Mouse (Mus musculus) hindlimb bud, embryonic 11.5 days (tissue): ENCODE results near the gene Asb12.
A peak's percentile ranks its signal among the peaks of the same experiment; 100 is the strongest.
"Not testable (repeated sequence)": the region's sequence is repeated elsewhere in the genome, so short reads cannot be mapped to it uniquely, and the experiment has no call there.

Experiments
- DNase-seq: peaks from one replicate; pipeline ENCODE4 v3.0.0-alpha.2; 2012; ENCODE audit warnings: low read depth, low spot score; ENCODE audit errors: extremely low spot score

The Asb12 gene

GRCm38 (mm10) chrX:95557887-95558286, at the start of gene Asb12, which contains the start of gene Pfn5:
Gene Asb12, minus strand, starts transcription at chrX:95557987.
Gene Pfn5, plus strand, starts transcription at chrX:95558104.
- DNase-seq: no peak

DNA sequence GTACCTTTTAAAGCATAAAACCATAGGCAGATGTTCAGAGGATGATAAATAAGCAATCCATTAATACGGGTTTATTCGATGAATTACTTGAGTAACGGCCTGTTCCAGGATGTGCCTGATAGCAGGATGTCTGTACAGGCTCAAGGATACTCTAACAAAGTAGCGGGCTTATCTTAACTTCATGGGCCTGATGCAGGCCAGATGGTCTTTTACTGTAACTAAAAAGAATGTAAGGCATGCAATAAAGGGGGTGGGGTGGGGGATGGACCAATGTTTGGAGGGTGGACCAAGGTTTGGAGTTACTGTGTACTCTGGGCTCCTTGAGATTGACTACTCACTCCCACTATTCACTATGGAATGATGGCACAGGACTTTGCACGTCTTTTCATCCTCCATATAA, 42.8 kb upstream of the Asb12 start:
- no peak for DNase-seq

- no peak for DNase-seq
Observed at GRCm38 (mm10) chrX:95554321-95554720, 3.5 kb downstream of the Asb12 start.

- not testable (repeated sequence) for DNase-seq
Observed at GRCm38 (mm10) chrX:95535493-95535892, 22.3 kb downstream of the Asb12 start.

- DNase-seq: no peak
Observed at GRCm38 (mm10) chrX:95525166-95525565, 32.6 kb downstream of the Asb12 start.

DNA sequence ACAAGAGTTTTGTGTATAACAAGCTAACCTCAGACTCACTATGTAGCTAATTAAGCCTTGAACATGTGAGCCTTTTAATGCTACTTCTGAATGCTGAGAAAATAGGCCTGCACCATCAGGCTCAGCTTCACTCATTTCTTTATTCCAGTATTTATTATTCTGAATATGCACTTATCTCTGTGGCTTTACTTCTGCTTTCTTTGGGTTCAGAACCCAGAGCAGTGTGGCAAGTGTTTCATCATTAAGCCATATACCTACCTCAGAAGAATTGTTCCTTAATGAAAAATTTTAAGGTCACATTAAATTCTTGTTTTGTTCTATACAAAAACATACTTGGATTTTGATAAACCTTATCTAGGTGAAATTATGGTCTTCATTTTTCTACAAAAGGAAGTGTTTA, 33.9 kb downstream of the Asb12 start:
- DNase-seq: no peak

DNA sequence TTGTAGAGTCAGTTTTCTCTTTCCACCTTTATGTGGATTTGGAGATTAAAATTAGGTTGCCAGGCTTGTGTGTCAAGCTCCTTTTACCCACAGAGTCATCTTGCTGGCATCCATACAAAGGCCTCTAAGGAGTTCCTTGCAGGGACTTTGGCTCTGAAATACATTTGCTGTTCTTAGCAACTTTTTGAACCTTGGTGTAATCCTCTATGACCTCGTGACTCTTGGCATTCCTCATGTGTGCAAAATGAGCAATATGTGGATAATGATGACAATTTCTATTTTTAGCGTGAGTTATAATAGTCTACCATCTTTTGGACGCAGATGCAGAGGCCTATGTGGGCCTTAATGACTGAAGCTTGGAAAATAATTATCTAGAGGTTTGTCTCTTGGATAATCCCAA, 100.6 kb downstream of the Asb12 start:
- no peak for DNase-seq

- DNase-seq: no peak
Observed at GRCm38 (mm10) chrX:95445866-95446265, 111.9 kb downstream of the Asb12 start.

GRCm38 (mm10) chrX:95445141-95445540, 112.6 kb downstream of the Asb12 start:
- DNase-seq: no peak

GRCm38 (mm10) chrX:95444776-95445111, 113.0 kb downstream of the Asb12 start, which contains the start of gene Amer1:
Gene Amer1, minus strand, starts transcription at chrX:95444872.
- peak; percentile 56 for DNase-seq

DNA sequence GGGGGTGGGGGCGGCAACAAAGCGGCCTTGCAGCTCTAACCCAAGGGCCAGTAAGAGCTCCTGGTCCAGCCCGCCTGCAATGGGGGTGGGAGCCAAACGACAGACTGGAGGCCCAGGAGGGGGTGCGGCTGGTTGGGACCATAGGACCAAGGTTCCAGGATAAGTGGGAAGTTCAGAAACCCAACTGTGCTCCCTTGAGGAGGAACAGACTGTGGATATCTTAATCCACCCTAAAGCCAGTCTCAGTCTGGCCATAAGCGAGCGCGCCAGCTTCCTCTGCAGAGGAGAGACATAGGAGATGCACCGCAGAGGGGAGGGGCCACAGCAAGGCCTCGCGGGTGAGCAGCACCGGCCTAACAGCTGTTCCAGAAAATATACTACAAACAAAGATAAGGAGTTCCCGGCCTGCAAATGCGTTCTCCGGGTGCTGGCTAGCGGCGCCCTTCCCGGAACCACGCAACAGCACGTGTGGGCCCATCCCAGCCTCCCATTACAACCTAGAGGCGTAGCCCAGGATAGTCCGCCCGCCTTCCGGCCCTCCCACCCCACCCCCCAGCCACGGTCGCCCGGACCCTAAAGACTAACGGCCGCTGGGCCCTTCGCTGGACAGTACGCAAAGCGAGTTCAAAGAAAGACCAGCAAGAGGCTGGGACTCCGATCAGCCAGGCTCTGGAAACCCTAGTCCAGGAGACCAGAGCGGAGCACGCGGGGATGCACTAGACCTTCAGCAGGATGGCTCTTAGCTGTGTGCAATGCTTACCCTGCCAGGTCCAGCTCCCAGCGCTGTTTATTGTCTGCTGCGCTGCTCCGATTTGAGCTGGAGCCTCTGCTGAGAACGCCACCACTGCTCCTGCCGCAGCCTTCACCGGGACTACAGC, 113.7 kb downstream of the Asb12 start:
- no peak for DNase-seq

DNA sequence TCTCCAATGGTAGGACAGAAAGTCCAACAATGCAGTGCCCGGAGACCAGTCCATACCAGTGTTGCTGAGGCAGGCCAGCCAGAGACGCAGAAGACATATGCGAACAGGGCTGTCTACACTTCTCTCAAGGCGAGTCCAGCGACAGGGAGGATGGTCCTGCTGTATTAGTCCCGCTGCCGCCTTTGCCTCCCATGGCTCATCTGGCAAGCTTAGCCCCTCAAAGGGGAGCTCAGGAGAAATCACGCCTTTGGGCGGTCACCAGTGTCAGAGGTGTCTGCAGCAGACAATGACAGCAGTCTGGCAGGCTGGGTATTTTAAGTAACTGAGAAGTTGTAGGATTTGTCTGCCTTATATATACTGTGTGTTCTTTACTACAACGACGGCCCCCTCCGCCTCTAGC, 114.4 kb downstream of the Asb12 start:
- no peak for DNase-seq

GRCm38 (mm10) chrX:95442261-95442660, 115.5 kb downstream of the Asb12 start:
- no peak for DNase-seq

GRCm38 (mm10) chrX:95441290-95441689, 116.5 kb downstream of the Asb12 start:
- no peak for DNase-seq

DNA sequence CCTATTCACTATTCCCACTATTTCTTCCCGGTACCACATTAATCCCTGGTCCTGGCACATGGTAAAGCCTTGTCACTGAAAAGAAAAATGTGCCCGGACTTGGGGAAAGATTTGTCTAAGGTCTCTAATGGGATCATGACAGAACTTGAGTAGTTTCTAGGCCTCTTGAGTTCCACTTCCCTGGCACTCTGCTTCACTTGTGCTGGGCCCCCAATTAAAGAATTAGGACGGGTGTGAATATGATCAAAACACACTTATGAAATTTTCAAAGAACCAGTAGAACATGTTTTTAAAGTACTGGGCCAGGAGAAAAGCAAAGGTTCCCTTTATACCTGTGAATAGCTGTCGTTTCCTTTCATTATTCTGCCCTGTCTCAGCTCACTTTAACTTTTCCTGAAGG, 119.3 kb downstream of the Asb12 start:
- no peak for DNase-seq

- DNase-seq: no peak
Observed at GRCm38 (mm10) chrX:95437236-95437635, 120.6 kb downstream of the Asb12 start.
